Mouse (Mus musculus) CH12.LX (cell line): ENCODE measurements at regions not wholly inside any gene's neighbourhood (a gene's known extent, or its start where the extent isn't known, plus 50 kb on each side); places are given as distances from the start of the nearest gene placed in this dataset.

Source experiments
- CTCF ChIP-seq, 2 experiments: IDR thresholded peaks in 1 of 2; conservative IDR thresholded peaks in 1 of 2; 2 replicates each; pipeline ENCODE4 v1.5.1; 2011 to 2012; ENCODE audit warnings: low read depth in 2 of 2, low read length in 2 of 2, improper control_type of control experiment in 1 of 2, inconsistent platforms in 1 of 2, mild to moderate bottlenecking in 1 of 2, moderate library complexity in 1 of 2
- EP300 ChIP-seq: IDR thresholded peaks from 2 replicates; pipeline ENCODE4 v1.6.1; 2011; ENCODE audit warnings: low read length, improper control_type of control experiment
- HCFC1 ChIP-seq: IDR thresholded peaks from 2 replicates; pipeline ENCODE4 v1.6.1; 2012; ENCODE audit warnings: low read depth, mild to moderate bottlenecking, inconsistent platforms, low read length, improper control_type of control experiment
- NELFE ChIP-seq: IDR thresholded peaks from 2 replicates; pipeline ENCODE4 v1.6.1; 2011; ENCODE audit warnings: low read depth, low read length, improper control_type of control experiment
- POLR2A ChIP-seq: IDR thresholded peaks from 2 replicates; pipeline ENCODE4 v1.6.1; 2011; ENCODE audit warnings: low read depth, mild to moderate bottlenecking, improper control_type of control experiment, low read length
- POLR2AphosphoS2 ChIP-seq: IDR thresholded peaks from 2 replicates; pipeline ENCODE4 v1.6.1; 2011; ENCODE audit warnings: low read depth, low read length, improper control_type of control experiment
- SIN3A ChIP-seq: IDR thresholded peaks from 2 replicates; pipeline ENCODE4 v1.6.1; 2012; ENCODE audit warnings: low read length, improper control_type of control experiment, inconsistent platforms
- SMC3 ChIP-seq: IDR thresholded peaks from 2 replicates; pipeline ENCODE4 v1.6.1; 2011; ENCODE audit warnings: low read depth, low read length, improper control_type of control experiment
- ZMIZ1 ChIP-seq: IDR thresholded peaks from 2 replicates; pipeline ENCODE4 v1.6.1; 2012; ENCODE audit warnings: low read depth, mild to moderate bottlenecking, inconsistent platforms, low read length, improper control_type of control experiment

DNA sequence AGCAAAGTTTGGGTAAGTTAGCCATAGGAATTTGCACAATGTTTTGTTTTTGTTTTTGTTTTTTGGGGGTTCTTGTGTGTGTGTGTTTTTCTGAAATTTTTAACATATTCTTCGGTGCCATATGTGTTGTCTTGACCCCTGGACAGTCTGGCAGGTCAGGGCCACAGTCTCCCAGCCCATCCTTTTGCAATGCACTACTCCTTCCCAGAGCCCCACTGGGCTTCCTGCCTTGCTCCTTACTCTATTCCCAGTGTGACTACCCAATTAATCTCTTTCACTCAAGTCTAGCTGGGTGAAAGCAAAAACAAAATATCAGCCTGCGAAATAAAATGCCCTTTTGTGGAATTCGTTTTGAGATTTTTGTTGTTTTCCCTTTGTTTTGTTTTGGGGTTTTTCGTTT lies 154.6 kb upstream of the Nabp1 start:
- TF ChIP-seq CTCF (conservative IDR thresholded peaks at IDR 0.05 in 1 of 2, IDR thresholded peaks at IDR 0.05 in 1 of 2; ENCODE audit: low read depth in 2 of 2, low read length in 2 of 2) (no peak), SIN3A (no peak), POLR2A (no peak), POLR2AphosphoS2 (no peak), SMC3 (no peak), EP300 (no peak), ZMIZ1 (no peak), HCFC1 (no peak), NELFE (no peak)
